Mouse (Mus musculus) lung, embryonic 14.5 days (tissue): ENCODE results near the gene Nutf2-ps1. TPM values are rescaled to one million over a fixed set of nuclear protein-coding genes. Genes with fewer than 3 reads are reported as not detected.
A peak's percentile ranks its signal among the peaks of the same experiment; 100 is the strongest.
"Not testable (repeated sequence)": the region's sequence is repeated elsewhere in the genome, so short reads cannot be mapped to it uniquely, and the experiment has no call there.

ENCODE experiments used
- ATAC-seq: fragments of 200-750 bp; cut with Nextera tagmentation; 2 replicates; pipeline ENCODE4 v1.8.0; 2017; ENCODE audit warnings: mild to moderate bottlenecking, moderate TSS enrichment, moderate library complexity; ENCODE audit not compliant: insufficient read depth
- DNase-seq: peaks from one replicate; pipeline ENCODE4 v3.0.0-alpha.2; 2015
- H3K27ac ChIP-seq: fragments of 300-500 bp; sonication (generic); 2 replicates; pipeline ENCODE4 v1.5.1; 2014; ENCODE audit warnings: low read depth, mild to moderate bottlenecking, moderate library complexity
- H3K27me3 ChIP-seq: fragments of 300-500 bp; sonication (generic); 2 replicates; pipeline ENCODE4 v1.6.1; 2014; ENCODE audit warnings: low read length, control low read depth; ENCODE audit not compliant: insufficient read depth
- H3K36me3 ChIP-seq: fragments of 300-500 bp; sonication (generic); 2 replicates; pipeline ENCODE4 v1.6.1; 2014; ENCODE audit warnings: control low read depth; ENCODE audit not compliant: insufficient read depth
- H3K4me1 ChIP-seq: fragments of 300-500 bp; sonication (generic); 2 replicates; pipeline ENCODE4 v1.6.1; 2014; ENCODE audit warnings: antibody characterized with exemption, control low read depth; ENCODE audit not compliant: insufficient read depth
- H3K4me2 ChIP-seq: fragments of 300-500 bp; sonication (generic); 2 replicates; pipeline ENCODE4 v1.6.1; 2014; ENCODE audit warnings: mild to moderate bottlenecking
- H3K4me3 ChIP-seq: fragments of 300-500 bp; sonication (generic); 2 replicates; pipeline ENCODE4 v1.5.1; 2014; ENCODE audit warnings: low read depth, low read length
- H3K9ac ChIP-seq: fragments of 300-500 bp; sonication (generic); 2 replicates; pipeline ENCODE4 v1.6.1; 2014
- H3K9me3 ChIP-seq: fragments of 300-500 bp; sonication (generic); 2 replicates; pipeline ENCODE4 v1.6.1; 2016; ENCODE audit warnings: low read depth, low read length, control low read depth
- CTCF ChIP-seq: IDR thresholded peaks from 2 replicates; pipeline ENCODE4 v1.5.1; 2016; ENCODE audit warnings: antibody characterized with exemption, low read depth
- WGBS: fragments of 180-500 bp; shearing (Covaris S2); extraction: QIAGEN DNeasy Blood & Tissue Kit; methylation state at CpG from one replicate; pipeline ENCODE4 v1.1.7; 2014; 5-methylcytosine and 5-hydroxymethylcytosine counted together
- polyA plus RNA-seq: library from polyadenylated mRNA; unstranded; fragments of >200 nt; fragmentation: Nextera tagmentation; extraction: Ambion mirVana; gene quantifications from 2 replicates; pipeline ENCODE4 v1.2.1, GENCODE M21; 2014

Nutf2-ps1 gene
- polyA plus RNA-seq = 389 and 445 TPM in 2 replicates

DNA sequence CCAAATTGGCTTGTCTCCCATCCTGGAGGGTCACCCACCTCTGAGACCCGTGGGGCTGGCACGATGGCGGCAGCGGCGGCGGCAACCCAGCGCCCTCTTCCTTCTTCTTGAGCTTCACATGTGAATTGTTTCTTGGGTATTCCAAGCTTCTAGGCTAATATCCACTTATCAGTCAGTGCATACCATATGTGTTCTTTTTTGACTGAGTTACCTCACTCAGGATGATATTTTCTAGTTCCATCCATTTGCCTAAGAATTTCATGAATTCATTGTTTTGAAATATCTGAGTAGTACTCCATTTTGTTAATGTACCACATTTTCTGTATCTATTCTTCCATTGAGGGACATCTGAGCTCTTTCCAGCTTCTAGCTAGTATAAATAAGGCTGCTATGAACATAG, at the start of gene Nutf2-ps1:
Gene Nutf2-ps1, minus strand, starts transcription at position 101 of the 400 bp plus-strand sequence.
- H3K4me1 ChIP-seq, ATAC-seq, H3K4me2 ChIP-seq, H3K27me3 ChIP-seq, H3K9me3 ChIP-seq, H3K27ac ChIP-seq, DNase-seq, H3K9ac ChIP-seq, H3K4me3 ChIP-seq, H3K36me3 ChIP-seq: not testable (repeated sequence)
- 90% methylated on average over 7 of the region's 7 CpGs for WGBS

- H3K9me3 ChIP-seq = no peaks in the 10 kb centered on the region
- no peak overlapping the region for H3K9ac ChIP-seq
- 83% methylated on average over 2 of the region's 2 CpGs for WGBS
- no peak overlapping the region for H3K4me2 ChIP-seq
- DNase-seq (peak; percentile 41), ATAC-seq (no peak)
- peak; percentile 41 for TF ChIP-seq CTCF
- no peaks in the 10 kb centered on the region for H3K27me3 ChIP-seq
- H3K36me3 ChIP-seq = peaks cover 90% of the 10 kb centered on the region
- no peak overlapping the region for H3K27ac ChIP-seq
- no peaks in the 10 kb centered on the region for H3K4me1 ChIP-seq
- no peak overlapping the region for H3K4me3 ChIP-seq
Measured at GRCm38 (mm10) chr19:53638041-53638440, 49.2 kb upstream of the Nutf2-ps1 start.

- no peaks in the 10 kb centered on the region for H3K27me3 ChIP-seq
- peaks cover 87% of the 10 kb centered on the region for H3K36me3 ChIP-seq
- no peak overlapping the region for H3K9ac ChIP-seq
- H3K4me1 ChIP-seq = no peaks in the 10 kb centered on the region
- H3K9me3 ChIP-seq = no peaks in the 10 kb centered on the region
- TF ChIP-seq CTCF = no peak
- no peak for ATAC-seq
- H3K27ac ChIP-seq = no peak overlapping the region
- no peak overlapping the region for H3K4me3 ChIP-seq
- no peak overlapping the region for H3K4me2 ChIP-seq
- no peak for DNase-seq
- WGBS = 84% methylated on average over 13 of the region's 13 CpGs
Measured at GRCm38 (mm10) chr19:53621681-53622080, 32.8 kb upstream of the Nutf2-ps1 start.

- no peak overlapping the region for H3K4me2 ChIP-seq
- no peak overlapping the region for H3K4me3 ChIP-seq
- H3K36me3 ChIP-seq = peaks cover 37% of the 10 kb centered on the region
- H3K4me1 ChIP-seq = no peaks in the 10 kb centered on the region
- no peak for TF ChIP-seq CTCF
- H3K9me3 ChIP-seq = no peaks in the 10 kb centered on the region
- H3K9ac ChIP-seq = no peak overlapping the region
- no peaks in the 10 kb centered on the region for H3K27me3 ChIP-seq
- ATAC-seq (no peak), DNase-seq (no peak)
- no peak overlapping the region for H3K27ac ChIP-seq
- WGBS = 89% methylated on average over 6 of the region's 6 CpGs
Measured at GRCm38 (mm10) chr19:53608921-53609320, 20.1 kb upstream of the Nutf2-ps1 start.

DNA sequence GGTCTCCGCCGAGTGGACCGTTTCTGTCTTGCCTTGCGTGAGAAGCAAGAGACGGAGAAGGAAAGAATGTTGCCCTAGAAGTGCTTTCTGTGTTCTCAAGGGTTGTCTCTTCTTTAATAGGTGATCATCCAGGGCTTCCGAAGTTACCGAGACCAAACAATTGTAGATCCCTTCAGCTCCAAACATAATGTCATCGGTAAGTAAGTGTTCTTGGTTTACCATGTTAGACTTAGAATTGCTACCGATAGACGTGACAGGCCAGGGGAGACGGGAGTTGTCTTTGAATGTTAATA, 12.4 kb upstream of the Nutf2-ps1 start:
- Histone ChIP-seq H3K9me3 (no peaks in the 10 kb centered on the region), H3K27me3 (no peaks in the 10 kb centered on the region), H3K27ac (peak overlapping the region; percentile 94; the same call in 1 of the 2 replicates), H3K4me1 (peaks cover 10% of the 10 kb centered on the region), H3K9ac (peak overlapping the region; percentile 97), H3K36me3 (peaks cover 23% of the 10 kb centered on the region), H3K4me2 (peak overlapping the region; percentile 92), H3K4me3 (peak overlapping the region; percentile 99)
- no peak for ATAC-seq
- WGBS = 8% methylated on average over 11 of the region's 11 CpGs
- TF ChIP-seq CTCF = no peak
- no peak for DNase-seq

DNA sequence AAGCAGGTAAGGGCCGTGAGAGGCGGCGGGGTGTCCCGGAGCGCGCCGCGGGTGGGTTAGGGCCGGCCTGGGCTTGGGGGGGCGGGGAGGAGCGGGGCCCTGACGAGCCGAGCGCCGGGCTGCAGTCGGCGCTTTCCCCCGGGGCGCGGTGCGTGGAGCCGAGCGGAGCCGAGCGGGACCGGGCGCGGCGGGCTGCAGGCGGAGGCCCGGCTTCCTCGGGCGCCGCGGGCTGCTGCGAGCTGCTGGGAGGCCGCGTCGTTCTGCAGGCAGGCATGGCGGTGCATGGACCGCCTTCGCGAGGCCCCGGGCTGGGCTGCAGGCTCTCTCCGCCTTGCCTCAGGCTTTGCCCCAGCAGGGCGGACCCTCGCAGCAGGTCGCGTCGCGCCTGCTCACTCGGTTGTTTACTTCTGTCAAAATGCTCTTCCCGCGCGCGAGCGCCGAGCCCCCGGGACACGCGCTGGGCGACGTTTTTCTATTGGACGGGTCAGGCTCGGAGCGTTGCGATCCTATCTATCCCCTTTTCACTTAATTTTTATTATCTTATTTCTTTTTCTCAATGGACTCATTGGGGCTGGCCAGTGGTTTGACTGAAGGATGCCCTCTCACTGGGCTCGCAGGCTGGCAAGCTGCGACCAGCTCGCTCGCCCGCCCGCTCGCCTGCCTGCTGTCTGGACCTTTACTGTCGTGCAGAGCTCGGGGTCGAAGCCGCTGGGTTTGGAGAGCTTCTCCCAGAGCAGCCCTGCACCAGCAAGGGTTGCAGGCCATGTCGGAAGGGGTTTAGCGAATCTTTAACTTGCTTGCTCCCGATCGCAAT, 11.9 kb upstream of the Nutf2-ps1 start:
- Histone ChIP-seq H3K27ac (peak overlapping the region; percentile 94), H3K9ac (peak overlapping the region; percentile 97), H3K9me3 (no peaks in the 10 kb centered on the region), H3K4me3 (peak overlapping the region; percentile 99), H3K4me2 (peak overlapping the region; percentile 92), H3K36me3 (peaks cover 19% of the 10 kb centered on the region), H3K4me1 (peaks cover 10% of the 10 kb centered on the region), H3K27me3 (no peaks in the 10 kb centered on the region)
- DNase-seq (peak; percentile 81), ATAC-seq (peak; percentile 82)
- TF ChIP-seq CTCF = no peak
- WGBS = under 1% methylated on average over 64 of the region's 82 CpGs

GRCm38 (mm10) chr19:53599757-53600539, 11.1 kb upstream of the Nutf2-ps1 start, which contains the start of gene Smc3:
Smc3 (plus strand) TSS chr19:53600398.
- Histone ChIP-seq H3K9me3 (no peaks in the 10 kb centered on the region), H3K27ac (peak within 1 kb of the TSS; percentile 94), H3K4me1 (peaks cover 10% of the 10 kb centered on the region), H3K4me3 (peak within 1 kb of the TSS; percentile 99), H3K36me3 (peaks cover 15% of the 10 kb centered on the region), H3K9ac (peak within 1 kb of the TSS; percentile 97), H3K27me3 (no peaks in the 10 kb centered on the region), H3K4me2 (peak within 1 kb of the TSS; percentile 92)
- under 1% methylated on average over 70 of the region's 70 CpGs for WGBS
- DNase-seq = peak; percentile 100
- TF ChIP-seq CTCF = peak; percentile 81
- ATAC-seq = peak; percentile 97
